Mouse (Mus musculus) heart, embryonic 11.5 days (tissue): ENCODE data around the gene Zc3h12c. TPM values are rescaled to one million over a fixed set of nuclear protein-coding genes. Genes with fewer than 3 reads are reported as not detected.

Source experiments
- ATAC-seq: fragments of 200-750 bp; cut with Nextera tagmentation; replicated peaks from 2 replicates; pipeline ENCODE4 v1.8.0; 2017; ENCODE audit warnings: moderate library complexity; ENCODE audit not compliant: insufficient number of reproducible peaks, low FRiP score, low TSS enrichment
- H3K27ac ChIP-seq: fragments of 300-500 bp; sonication (generic); 2 replicates; pipeline ENCODE4 v1.5.1; 2014; ENCODE audit warnings: mild to moderate bottlenecking, low read depth, low read length
- H3K27me3 ChIP-seq: fragments of 300-500 bp; sonication (generic); 2 replicates; pipeline ENCODE4 v1.6.1; 2014; ENCODE audit warnings: mild to moderate bottlenecking, low read length, mixed read lengths; ENCODE audit not compliant: control insufficient read depth, insufficient read depth
- H3K36me3 ChIP-seq: fragments of 300-500 bp; sonication (generic); 2 replicates; pipeline ENCODE4 v1.6.1; 2014; ENCODE audit warnings: mild to moderate bottlenecking, low read length, moderate library complexity, mixed read lengths; ENCODE audit not compliant: control insufficient read depth, insufficient read depth
- H3K4me1 ChIP-seq: fragments of 300-500 bp; sonication (generic); 2 replicates; pipeline ENCODE4 v1.6.1; 2014; ENCODE audit warnings: low read length; ENCODE audit not compliant: control insufficient read depth, insufficient read depth
- H3K4me2 ChIP-seq: fragments of 300-500 bp; sonication (generic); 2 replicates; pipeline ENCODE4 v1.6.1; 2014; ENCODE audit warnings: mild to moderate bottlenecking, moderate library complexity
- H3K4me3 ChIP-seq: fragments of 300-500 bp; sonication (generic); 2 replicates; pipeline ENCODE4 v1.5.1; 2014; ENCODE audit warnings: low read depth, low read length
- H3K9ac ChIP-seq: fragments of 300-500 bp; sonication (generic); 2 replicates; pipeline ENCODE4 v1.6.1; 2014; ENCODE audit warnings: mild to moderate bottlenecking, low read depth, low read length, moderate library complexity
- H3K9me3 ChIP-seq: fragments of 300-500 bp; sonication (generic); replicated peaks from 2 replicates; pipeline ENCODE4 v1.6.1; 2016; ENCODE audit warnings: low read length; ENCODE audit not compliant: control insufficient read depth
- WGBS: fragments of 180-500 bp; shearing (Covaris S2); extraction: QIAGEN DNeasy Blood & Tissue Kit; methylation state at CpG from one replicate; pipeline ENCODE4 v1.1.7; 2014; ENCODE audit not compliant: insufficient replicate concordance; 5-methylcytosine and 5-hydroxymethylcytosine counted together
- polyA plus RNA-seq: library from polyadenylated mRNA; unstranded; fragments of >200 nt; fragmentation: Nextera tagmentation; extraction: Ambion mirVana; gene quantifications from 2 replicates; pipeline ENCODE4 v1.2.1, GENCODE M21; 2014

Zc3h12c gene
- polyA plus RNA-seq, 1 experiment from 2014 or later = 3.8 TPM

DNA sequence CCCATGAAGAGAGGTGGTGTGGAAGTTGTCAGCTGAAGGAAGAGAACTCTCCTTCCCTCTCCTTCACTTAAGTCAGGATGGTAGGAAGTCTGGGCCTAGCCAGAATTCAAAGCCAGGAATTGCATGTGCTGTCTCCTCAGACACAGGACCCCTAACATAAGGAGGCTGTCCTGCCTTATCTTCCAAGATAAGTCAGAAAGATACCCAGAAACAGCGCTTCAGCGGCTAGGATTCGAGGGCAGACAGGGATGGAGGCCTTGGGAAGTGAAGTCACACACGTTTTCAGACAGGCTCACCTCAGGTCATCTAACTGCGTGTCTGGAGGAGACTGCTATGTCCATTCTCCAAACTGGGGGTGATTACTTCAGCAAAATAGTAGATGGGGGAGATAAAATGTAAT lies 74.4 kb downstream of the Zc3h12c start:
- H3K4me2 ChIP-seq = no peak overlapping the region
- no peaks in the 10 kb centered on the region for H3K9me3 ChIP-seq
- ATAC-seq = no peak
- 22% methylated on average over 5 of the region's 5 CpGs for WGBS
- no peaks in the 10 kb centered on the region for H3K27me3 ChIP-seq
- H3K4me3 ChIP-seq = no peak overlapping the region
- H3K36me3 ChIP-seq = no peaks in the 10 kb centered on the region
- H3K9ac ChIP-seq = no peak overlapping the region
- H3K4me1 ChIP-seq = peaks cover 26% of the 10 kb centered on the region
- no peak overlapping the region for H3K27ac ChIP-seq

DNA sequence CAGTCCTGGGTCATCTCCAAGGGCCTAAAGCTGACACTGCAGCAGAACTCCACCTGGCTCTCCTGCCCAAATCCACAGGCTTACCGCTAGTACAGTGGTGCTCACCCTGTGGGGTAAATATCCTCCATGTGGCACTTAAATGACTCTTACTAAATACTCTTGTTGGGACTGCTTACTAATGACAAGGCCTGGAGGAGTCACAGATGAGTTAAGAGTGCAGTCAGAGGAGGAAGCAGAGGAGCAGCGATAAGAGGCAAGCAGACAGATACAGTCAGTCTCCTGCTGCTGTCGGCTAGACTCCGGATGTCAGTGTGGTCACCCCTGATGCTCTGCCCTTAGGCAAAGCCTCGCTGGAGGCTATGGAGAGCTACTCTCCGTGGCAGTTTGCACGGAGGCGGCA lies 75.3 kb downstream of the Zc3h12c start:
- Histone ChIP-seq H3K36me3 (no peaks in the 10 kb centered on the region; the same call in 1 of the 2 replicates), H3K4me3 (no peak overlapping the region), H3K4me1 (peaks cover 26% of the 10 kb centered on the region), H3K9me3 (no peaks in the 10 kb centered on the region), H3K9ac (no peak overlapping the region), H3K27ac (peak overlapping the region; percentile 37; the same call in 1 of the 2 replicates), H3K27me3 (no peaks in the 10 kb centered on the region), H3K4me2 (peak overlapping the region; percentile 11; the same call in 1 of the 2 replicates)
- 18% methylated on average over 8 of the region's 8 CpGs for WGBS
- peak; percentile 66; the same call in 1 of the 2 replicates for ATAC-seq

DNA sequence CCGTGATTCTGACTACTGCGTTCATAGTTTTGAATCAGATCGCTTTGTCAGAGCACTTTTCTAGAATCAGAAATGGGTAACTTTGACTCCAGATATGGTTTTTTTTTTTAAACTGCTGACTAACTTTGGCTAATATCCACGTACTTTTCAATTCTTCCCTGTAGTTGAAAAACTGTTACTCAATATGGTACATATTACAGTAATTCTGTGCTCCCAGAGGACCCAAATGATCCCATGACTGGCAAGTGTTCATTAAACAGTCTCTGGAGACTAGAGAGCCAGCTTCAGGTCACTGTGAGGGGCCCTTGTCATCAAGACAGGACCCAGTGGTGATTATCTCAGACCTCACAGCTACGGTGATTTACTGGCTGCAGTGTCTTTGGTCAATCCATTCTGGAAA lies 76.1 kb downstream of the Zc3h12c start:
- Histone ChIP-seq H3K27me3 (no peaks in the 10 kb centered on the region), H3K9ac (no peak overlapping the region), H3K4me2 (no peak overlapping the region), H3K4me3 (no peak overlapping the region), H3K36me3 (peaks cover 4% of the 10 kb centered on the region), H3K4me1 (peaks cover 26% of the 10 kb centered on the region), H3K9me3 (no peaks in the 10 kb centered on the region), H3K27ac (no peak overlapping the region)
- no peak for ATAC-seq
- 75% methylated on average over 5 of the region's 5 CpGs for WGBS

DNA sequence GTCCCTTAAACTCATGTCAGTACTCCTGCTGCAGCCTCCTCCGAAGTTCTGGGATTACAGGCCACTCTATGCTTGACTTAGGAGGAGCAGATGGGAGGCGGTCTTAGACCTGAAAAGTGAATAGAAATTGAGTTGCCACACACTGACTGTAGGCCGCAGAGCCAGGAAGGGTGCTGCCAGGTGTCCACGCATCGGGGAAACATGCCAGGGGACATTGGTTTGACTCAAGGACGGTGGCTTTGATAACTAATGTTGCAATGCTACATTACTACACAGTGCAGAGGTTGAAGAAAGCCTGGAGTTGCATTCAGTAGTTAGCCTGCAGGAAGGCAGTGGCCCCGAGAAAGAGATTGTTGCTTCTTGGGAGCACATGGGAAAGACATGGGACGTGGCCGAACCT lies 76.6 kb downstream of the Zc3h12c start:
- peaks cover 8% of the 10 kb centered on the region for H3K36me3 ChIP-seq
- no peaks in the 10 kb centered on the region for H3K27me3 ChIP-seq
- no peak overlapping the region for H3K4me3 ChIP-seq
- ATAC-seq = no peak
- 88% methylated on average over 9 of the region's 9 CpGs for WGBS
- no peak overlapping the region for H3K9ac ChIP-seq
- H3K9me3 ChIP-seq = no peaks in the 10 kb centered on the region
- H3K4me1 ChIP-seq = peaks cover 26% of the 10 kb centered on the region
- no peak overlapping the region for H3K4me2 ChIP-seq
- H3K27ac ChIP-seq = no peak overlapping the region

DNA sequence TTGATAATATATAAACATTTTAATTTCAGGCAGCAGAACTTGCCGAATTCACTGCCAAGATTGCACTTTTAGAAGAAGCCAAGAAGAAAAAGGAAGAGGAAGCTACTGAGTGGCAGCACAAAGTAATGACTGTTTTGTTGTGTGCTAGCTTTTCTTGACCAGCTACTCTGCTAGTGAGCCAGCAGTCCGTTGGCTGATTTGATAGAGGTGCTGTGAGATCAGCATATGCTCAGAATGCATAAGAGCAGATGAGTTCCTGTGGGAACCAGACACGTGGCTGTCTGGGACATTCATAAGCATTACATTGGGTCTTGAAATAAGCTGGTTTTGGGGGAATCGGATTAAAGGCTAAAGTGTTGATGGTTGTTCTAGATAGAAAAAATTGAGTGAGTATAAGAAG lies 86.0 kb downstream of the Zc3h12c start:
- 83% methylated on average over 4 of the region's 4 CpGs for WGBS
- ATAC-seq = no peak
- Histone ChIP-seq H3K36me3 (peaks cover 19% of the 10 kb centered on the region), H3K4me2 (no peak overlapping the region), H3K27me3 (no peaks in the 10 kb centered on the region), H3K9ac (no peak overlapping the region), H3K27ac (no peak overlapping the region), H3K9me3 (no peaks in the 10 kb centered on the region), H3K4me3 (no peak overlapping the region), H3K4me1 (no peaks in the 10 kb centered on the region)

DNA sequence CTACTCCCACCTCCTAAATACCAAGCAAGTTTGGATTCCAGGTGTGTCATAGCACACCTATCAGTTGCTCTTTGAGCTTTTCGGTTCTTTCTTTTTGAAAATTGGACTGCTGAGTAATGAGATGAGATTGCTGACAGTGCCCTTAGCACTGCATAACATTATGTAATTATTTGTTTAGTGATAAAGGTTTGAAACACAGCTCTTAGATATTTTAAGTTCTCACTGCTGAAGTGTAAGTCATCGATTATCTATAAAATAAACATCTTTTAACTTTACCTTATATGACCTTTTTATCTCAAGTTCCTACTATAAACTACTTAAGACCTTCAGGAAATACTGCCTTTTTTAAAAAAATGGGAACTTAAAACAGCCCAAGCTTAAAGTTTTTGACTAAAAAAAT lies 86.4 kb downstream of the Zc3h12c start:
- Histone ChIP-seq H3K9ac (no peak overlapping the region), H3K4me3 (no peak overlapping the region), H3K4me1 (no peaks in the 10 kb centered on the region), H3K36me3 (peaks cover 16% of the 10 kb centered on the region), H3K27me3 (no peaks in the 10 kb centered on the region), H3K4me2 (no peak overlapping the region), H3K9me3 (no peaks in the 10 kb centered on the region), H3K27ac (no peak overlapping the region)
- whole genome bisulfite sequencing = 64% methylated on average over 2 of the region's 2 CpGs
- ATAC-seq = no peak

DNA sequence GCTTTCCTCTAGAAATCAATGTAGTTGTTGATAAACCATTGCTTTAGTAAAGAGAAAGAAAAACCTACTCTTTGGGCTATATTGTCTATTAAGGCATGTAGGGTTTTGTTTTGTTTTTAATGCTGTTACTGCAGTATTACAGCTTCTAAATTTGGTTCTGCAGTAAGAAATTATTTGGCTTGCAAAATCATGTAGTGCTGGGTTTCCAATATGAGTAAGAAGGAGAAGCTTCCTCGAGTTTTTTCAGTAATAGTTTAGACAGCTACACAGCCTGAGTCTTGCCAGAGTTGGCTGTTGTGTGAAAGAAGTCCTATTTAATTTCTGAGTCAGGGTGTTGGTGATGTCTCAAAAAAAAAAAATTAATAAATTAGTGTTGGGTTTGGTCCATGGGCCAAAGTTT lies 90.7 kb downstream of the Zc3h12c start:
- no peak overlapping the region for H3K4me2 ChIP-seq
- H3K9me3 ChIP-seq = no peaks in the 10 kb centered on the region
- no peaks in the 10 kb centered on the region for H3K27me3 ChIP-seq
- ATAC-seq = no peak
- no peak overlapping the region for H3K27ac ChIP-seq
- no peaks in the 10 kb centered on the region for H3K4me1 ChIP-seq
- H3K4me3 ChIP-seq = no peak overlapping the region
- whole genome bisulfite sequencing = 84% methylated on average over 1 of the region's 1 CpGs
- H3K36me3 ChIP-seq = peaks cover 27% of the 10 kb centered on the region
- no peak overlapping the region for H3K9ac ChIP-seq

DNA sequence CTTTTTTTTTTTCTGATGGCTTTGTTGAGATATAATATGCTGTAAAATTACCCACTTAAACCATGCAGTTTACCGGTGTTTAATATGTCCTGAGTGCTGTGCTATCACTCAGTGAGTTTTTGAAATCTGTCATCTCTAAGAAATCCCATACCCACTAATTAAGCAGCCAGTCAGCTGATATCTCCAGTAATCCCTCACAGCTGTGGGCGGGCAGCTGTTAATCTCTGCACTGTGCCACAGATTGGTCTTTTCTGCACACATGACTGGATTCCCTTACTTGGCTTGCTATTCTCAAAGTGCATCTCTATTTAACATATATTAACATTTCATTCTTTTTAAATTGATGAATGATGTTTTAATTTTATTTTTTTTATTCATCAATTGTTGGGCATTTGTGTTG lies 92.3 kb downstream of the Zc3h12c start:
- H3K4me3 ChIP-seq = no peak overlapping the region
- WGBS = 77% methylated on average over 2 of the region's 2 CpGs

DNA sequence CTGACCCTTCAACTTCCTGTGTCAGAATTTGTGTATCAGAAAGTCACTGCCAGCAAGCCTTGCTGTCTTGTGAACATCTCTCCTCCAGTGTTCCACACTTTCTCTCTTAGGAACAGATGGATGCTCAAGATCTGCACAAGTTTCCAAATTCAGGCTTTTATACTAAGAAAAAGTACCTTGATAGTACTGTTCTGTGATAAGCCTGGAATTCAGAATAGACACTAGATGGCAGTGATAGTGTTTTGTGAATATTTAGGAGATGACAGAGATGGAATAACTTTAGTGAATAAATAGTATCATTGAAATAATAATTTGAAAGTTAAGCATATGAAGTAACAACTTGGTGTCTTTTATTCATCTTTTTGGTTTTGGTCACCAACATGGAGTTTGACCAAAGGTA lies 96.2 kb downstream of the Zc3h12c start:
- H3K9ac ChIP-seq = no peak overlapping the region
- ATAC-seq = no peak
- H3K27ac ChIP-seq = no peak overlapping the region
- H3K9me3 ChIP-seq = no peaks in the 10 kb centered on the region
- H3K4me3 ChIP-seq = no peak overlapping the region
- no peaks in the 10 kb centered on the region for H3K27me3 ChIP-seq
- no peak overlapping the region for H3K4me2 ChIP-seq
- H3K4me1 ChIP-seq = no peaks in the 10 kb centered on the region
- peaks cover 23% of the 10 kb centered on the region for H3K36me3 ChIP-seq

More for the DNA sequence above, 92.3 kb downstream of the Zc3h12c start:
- no peak for ATAC-seq
- Histone ChIP-seq H3K9me3 (no peaks in the 10 kb centered on the region), H3K27me3 (no peaks in the 10 kb centered on the region), H3K36me3 (peaks cover 27% of the 10 kb centered on the region), H3K27ac (no peak overlapping the region), H3K4me2 (no peak overlapping the region), H3K4me1 (no peaks in the 10 kb centered on the region), H3K9ac (no peak overlapping the region)
